Mouse (Mus musculus): Measurements from ENCODE around the gene Kat5. TPM values are rescaled to one million over a fixed set of nuclear protein-coding genes. Genes with fewer than 3 reads are reported as not detected.

Gene Kat5
- polyA plus RNA-seq, 1 experiment from 2014 or later = 15.8 TPM

GRCm38 (mm10) chr19:5567180-5567533, 42.9 kb downstream of the Kat5 start:
- peak overlapping the region; percentile 84 for H3K4me3 ChIP-seq (ENCODE audit: low read depth, low read length)
- WGBS (ENCODE audit: insufficient replicate concordance) = 2% methylated on average over 26 of the region's 26 CpGs
- ATAC-seq (peak; percentile 20), DNase-seq (no peak)
- peak overlapping the region; percentile 100 for H3K4me2 ChIP-seq (ENCODE audit: low read depth, low read length)
- H3K27ac ChIP-seq (ENCODE audit: low read depth) = peak overlapping the region; percentile 92
- TF ChIP-seq EP300 (IDR thresholded peaks at IDR 0.05; ENCODE audit: low read depth) (no peak), CTCF (IDR thresholded peaks at IDR 0.05; ENCODE audit: low read depth) (no peak)
- peaks cover 21% of the 10 kb centered on the region for H3K36me3 ChIP-seq (replicated peaks; ENCODE audit: insufficient read depth, low read length)
- peaks cover 23% of the 10 kb centered on the region for H3K27me3 ChIP-seq (ENCODE audit: insufficient read depth, low read length)
- H3K9me3 ChIP-seq (ENCODE audit: low read length) = no peaks in the 10 kb centered on the region
- peaks cover 26% of the 10 kb centered on the region for H3K4me1 ChIP-seq (ENCODE audit: insufficient read depth)
- H3K9ac ChIP-seq (replicated peaks) = peak overlapping the region; percentile 78

DNA sequence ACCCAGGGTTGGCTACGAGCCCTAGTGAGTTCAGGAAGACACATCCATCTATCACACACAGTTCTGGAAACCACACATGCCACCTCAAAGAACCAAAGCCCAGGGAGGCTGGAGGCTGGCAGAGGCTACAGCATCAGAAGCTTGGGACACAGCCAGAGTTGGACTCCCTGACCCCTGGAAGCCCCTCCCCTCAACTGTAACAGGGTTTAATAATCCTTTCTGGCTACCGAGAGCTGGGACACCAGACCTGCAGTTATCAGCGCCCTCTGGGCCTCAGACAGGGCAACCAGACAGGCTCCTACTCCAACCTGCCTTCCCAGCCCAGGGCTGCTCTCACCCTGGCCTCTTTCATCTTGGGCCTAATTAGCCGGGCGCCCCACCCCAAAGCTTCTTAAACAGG, 43.7 kb downstream of the Kat5 start:
- H3K9me3 ChIP-seq (ENCODE audit: low read length) = no peaks in the 10 kb centered on the region
- H3K4me2 ChIP-seq (ENCODE audit: low read depth, low read length) = 0 out of 2 replicates have a peak overlapping the region, but pooled peaks have one; percentile 100
- no peak overlapping the region; the same call in 1 of the 2 replicates for H3K9ac ChIP-seq (replicated peaks)
- peaks cover 31% of the 10 kb centered on the region for H3K27me3 ChIP-seq (ENCODE audit: insufficient read depth, low read length)
- WGBS (ENCODE audit: insufficient replicate concordance) = 62% methylated on average over 5 of the region's 5 CpGs
- H3K4me1 ChIP-seq (ENCODE audit: insufficient read depth) = peaks cover 25% of the 10 kb centered on the region
- peaks cover 21% of the 10 kb centered on the region for H3K36me3 ChIP-seq (replicated peaks; ENCODE audit: insufficient read depth, low read length)
- DNase-seq (no peak), ATAC-seq (no peak)
- TF ChIP-seq CTCF (IDR thresholded peaks at IDR 0.05; ENCODE audit: low read depth) (no peak), EP300 (IDR thresholded peaks at IDR 0.05; ENCODE audit: low read depth) (no peak)
- no peak overlapping the region for H3K4me3 ChIP-seq (ENCODE audit: low read depth, low read length)
- no peak overlapping the region for H3K27ac ChIP-seq (ENCODE audit: low read depth)

- Histone ChIP-seq H3K4me1 (ENCODE audit: insufficient read depth) (peaks cover 27% of the 10 kb centered on the region), H3K9me3 (ENCODE audit: low read length) (no peaks in the 10 kb centered on the region), H3K4me3 (ENCODE audit: low read depth, low read length) (no peak overlapping the region), H3K27ac (ENCODE audit: low read depth) (no peak overlapping the region), H3K36me3 (replicated peaks; ENCODE audit: insufficient read depth, low read length) (no peaks in the 10 kb centered on the region), H3K9ac (replicated peaks) (no peak overlapping the region), H3K27me3 (ENCODE audit: insufficient read depth, low read length) (peaks cover 64% of the 10 kb centered on the region), H3K4me2 (ENCODE audit: low read depth, low read length) (no peak overlapping the region)
- ATAC-seq (no peak), DNase-seq (no peak)
- TF ChIP-seq CTCF (IDR thresholded peaks at IDR 0.05; ENCODE audit: low read depth) (no peak), EP300 (IDR thresholded peaks at IDR 0.05; ENCODE audit: low read depth) (no peak)
- 84% methylated on average over 10 of the region's 10 CpGs for WGBS (ENCODE audit: insufficient replicate concordance)
Observed at GRCm38 (mm10) chr19:5562776-5563175, 47.3 kb downstream of the Kat5 start.

- Histone ChIP-seq H3K4me3 (ENCODE audit: low read depth, low read length) (no peak overlapping the region), H3K9me3 (ENCODE audit: low read length) (no peaks in the 10 kb centered on the region), H3K4me2 (ENCODE audit: low read depth, low read length) (no peak overlapping the region), H3K27me3 (ENCODE audit: insufficient read depth, low read length) (peaks cover 71% of the 10 kb centered on the region), H3K36me3 (replicated peaks; ENCODE audit: insufficient read depth, low read length) (no peaks in the 10 kb centered on the region), H3K27ac (ENCODE audit: low read depth) (no peak overlapping the region), H3K4me1 (ENCODE audit: insufficient read depth) (peaks cover 21% of the 10 kb centered on the region), H3K9ac (replicated peaks) (no peak overlapping the region)
- WGBS (ENCODE audit: insufficient replicate concordance) = 32% methylated on average over 3 of the region's 3 CpGs
- no peak for DNase-seq
- no peak for ATAC-seq
- no peak for TF ChIP-seq EP300 (IDR thresholded peaks at IDR 0.05; ENCODE audit: low read depth)
- no peak for TF ChIP-seq CTCF (IDR thresholded peaks at IDR 0.05; ENCODE audit: low read depth)
Observed at GRCm38 (mm10) chr19:5561886-5562285, 48.2 kb downstream of the Kat5 start.

GRCm38 (mm10) chr19:5561252-5561790, 48.7 kb downstream of the Kat5 start:
- WGBS (ENCODE audit: insufficient replicate concordance) = 29% methylated on average over 10 of the region's 10 CpGs
- Histone ChIP-seq H3K4me2 (ENCODE audit: low read depth, low read length) (0 out of 2 replicates have a peak overlapping the region, but pooled peaks have one; percentile 66), H3K9me3 (ENCODE audit: low read length) (no peaks in the 10 kb centered on the region), H3K36me3 (replicated peaks; ENCODE audit: insufficient read depth, low read length) (no peaks in the 10 kb centered on the region), H3K27ac (ENCODE audit: low read depth) (no peak overlapping the region), H3K9ac (replicated peaks) (no peak overlapping the region), H3K4me1 (ENCODE audit: insufficient read depth) (peaks cover 16% of the 10 kb centered on the region), H3K27me3 (ENCODE audit: insufficient read depth, low read length) (peaks cover 74% of the 10 kb centered on the region), H3K4me3 (ENCODE audit: low read depth, low read length) (peak overlapping the region; percentile 41)
- no peak for DNase-seq
- ATAC-seq = peak; percentile 41; the same call in 1 of the 2 replicates
- TF ChIP-seq EP300 (IDR thresholded peaks at IDR 0.05; ENCODE audit: low read depth) (no peak), CTCF (IDR thresholded peaks at IDR 0.05; ENCODE audit: low read depth) (no peak)

DNA sequence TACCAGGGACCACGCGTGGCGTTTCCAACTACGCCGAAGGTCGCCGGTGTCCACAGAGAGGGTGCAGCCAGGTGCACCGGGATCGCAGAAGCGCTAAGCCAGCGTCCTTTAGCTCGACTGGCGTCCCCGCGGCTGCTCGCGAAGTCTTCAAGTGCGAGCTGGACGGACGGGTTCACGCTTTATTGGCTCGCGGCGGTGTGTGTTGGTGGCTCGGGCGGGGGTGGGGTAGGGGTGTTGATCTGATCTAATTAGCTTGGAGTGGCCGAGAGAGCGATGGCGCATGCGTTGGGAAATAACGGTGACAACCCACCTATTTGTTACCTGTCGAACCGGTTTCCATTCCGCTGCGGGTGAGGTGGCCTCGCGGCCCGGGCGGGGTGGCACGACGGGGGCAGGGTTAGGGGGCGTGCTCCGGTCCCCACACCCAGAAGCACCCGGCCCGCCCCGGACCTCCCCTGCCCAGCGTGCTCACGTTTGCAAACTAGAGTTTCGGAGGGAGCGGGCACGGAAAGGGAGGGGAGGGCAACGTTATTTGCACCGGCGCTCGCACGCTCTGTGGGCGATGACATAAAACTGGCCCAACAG, 49.5 kb downstream of the Kat5 start, which contains the start of gene Ovol1:
TSS of gene Ovol1 (minus strand) at position 190 of the 585 bp plus-strand sequence.
- Histone ChIP-seq H3K4me3 (ENCODE audit: low read depth, low read length) (peak within 1 kb of the TSS; percentile 41), H3K9me3 (ENCODE audit: low read length) (no peaks in the 10 kb centered on the region), H3K27ac (ENCODE audit: low read depth) (no peak within 1 kb of the TSS), H3K27me3 (ENCODE audit: insufficient read depth, low read length) (peaks cover 73% of the 10 kb centered on the region), H3K9ac (replicated peaks) (0 out of 2 replicates have a peak within 1 kb of the TSS, but pooled peaks have one; percentile 7), H3K36me3 (replicated peaks; ENCODE audit: insufficient read depth, low read length) (no peaks in the 10 kb centered on the region), H3K4me1 (ENCODE audit: insufficient read depth) (peaks cover 16% of the 10 kb centered on the region), H3K4me2 (ENCODE audit: low read depth, low read length) (peak within 1 kb of the TSS; percentile 66)
- peak; percentile 27; the same call in 1 of the 2 replicates for ATAC-seq
- no peak for DNase-seq
- WGBS (ENCODE audit: insufficient replicate concordance) = under 1% methylated on average over 53 of the region's 57 CpGs
- TF ChIP-seq EP300 (IDR thresholded peaks at IDR 0.05; ENCODE audit: low read depth) (no peak), CTCF (IDR thresholded peaks at IDR 0.05; ENCODE audit: low read depth) (no peak)
